Mouse (Mus musculus): Measurements from ENCODE around the gene Trappc4.

Trappc4 gene

DNA sequence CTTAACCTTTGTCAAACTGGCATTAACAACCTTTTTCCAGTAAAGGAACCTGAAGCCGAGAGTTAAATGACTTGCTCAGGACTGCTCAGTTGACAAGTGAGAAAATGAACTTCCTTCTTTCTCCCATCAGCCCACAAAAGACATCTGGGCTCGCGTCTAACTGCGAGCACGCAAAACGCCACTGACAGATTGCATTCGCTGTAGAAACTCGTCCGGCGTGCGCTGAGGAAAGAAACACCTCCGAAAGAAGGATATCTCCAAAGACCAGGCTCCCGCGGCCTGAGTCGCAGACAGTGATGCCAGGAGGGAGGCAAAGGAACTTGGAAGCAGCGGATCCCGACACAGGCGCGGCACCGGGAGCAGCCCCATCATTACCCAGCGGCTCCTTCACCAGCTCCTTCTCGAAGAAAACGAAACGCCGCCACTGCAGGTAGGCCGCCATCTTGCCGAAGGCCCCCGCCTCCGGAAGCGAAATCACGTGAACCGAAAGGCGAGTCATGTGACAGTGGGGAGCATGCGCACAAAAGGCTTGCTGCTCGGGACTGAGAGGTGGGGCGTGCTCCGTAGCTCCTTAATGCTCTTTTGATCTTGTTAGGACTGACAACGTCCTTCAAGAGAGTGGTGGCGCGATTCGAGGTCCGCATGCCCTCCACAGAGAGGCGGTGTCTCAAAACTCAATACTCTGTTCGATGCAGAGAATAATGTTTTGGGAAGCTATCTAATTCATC, 46.0 kb downstream of the Trappc4 start, which contains the start of gene Vps11:
Gene Vps11, minus strand, starts transcription at position 481 of the 728 bp plus-strand sequence.
- peak; percentile 96 to 98 for DNase-seq (ENCODE audit: low spot score in 2 of 2)

DNA sequence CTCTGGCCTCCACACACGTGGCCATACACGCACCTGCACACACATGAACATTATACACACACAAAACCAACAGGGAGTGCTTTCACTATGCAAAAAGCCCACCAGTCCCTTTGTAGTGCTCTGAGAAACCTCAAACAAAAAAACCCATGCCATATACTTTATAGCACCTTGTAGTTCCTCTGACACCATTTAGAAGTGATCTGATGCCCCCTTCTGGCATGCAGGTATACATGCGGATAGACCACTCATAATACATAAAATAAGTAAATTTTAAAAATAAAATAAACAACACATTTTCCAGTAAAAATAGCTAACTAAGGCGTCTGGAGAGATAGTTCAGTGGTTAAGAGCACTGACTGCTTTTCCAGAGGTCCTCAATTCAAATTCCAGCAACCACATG, 50.2 kb downstream of the Trappc4 start:
- peak in 1 of 2 experiments; percentile 22 for DNase-seq (ENCODE audit: low spot score in 2 of 2)

Data from spleen, postnatal 4 days (tissue).